ENCODE assay signal across 26 mouse cellular contexts in the genomic region with DNA sequence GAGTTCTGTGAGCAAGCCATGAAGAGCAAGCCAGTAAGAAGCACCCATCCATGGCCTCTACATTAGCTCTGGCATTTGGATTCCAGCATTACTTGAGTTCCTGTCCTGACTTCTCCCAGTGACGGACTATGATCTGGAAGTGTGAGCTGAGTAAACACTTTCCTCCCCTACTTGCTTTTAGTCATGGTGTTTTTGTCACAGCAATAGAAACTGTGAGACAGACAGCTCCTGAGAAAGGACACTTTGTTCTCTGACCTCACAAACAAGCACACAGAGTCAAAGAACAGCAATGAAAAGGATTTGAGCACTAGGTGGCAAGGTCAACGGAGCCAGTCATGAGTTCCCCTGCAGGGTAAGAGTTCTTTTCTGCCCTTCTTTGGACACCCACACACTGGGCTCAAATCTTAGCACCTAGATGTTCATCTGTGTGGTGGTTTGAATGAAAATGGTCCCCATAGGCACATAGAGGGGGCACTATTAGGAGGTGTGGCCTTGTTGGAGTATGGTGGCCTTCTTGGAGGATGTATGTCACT. TPM values are rescaled to one million over a fixed set of nuclear protein-coding genes. Genes with fewer than 3 reads are reported as not detected.
"Had no signal": no experiment of that assay in that cellular context is flagged by ENCODE, and none has a peak within 500 bp of the region (broad histone marks: within the 10 kb centered on the region; RNA-seq: fewer than 3 reads in every experiment).

No protein-coding gene starts in this region.

- DNase-seq: kidney, adult 18-20 months; kidney, postnatal 4 days; liver; liver, embryonic 13.5 days; lung, embryonic 14.5 days; right cerebral cortex, adult 18-20 months; right cerebral cortex, postnatal 14 days; right cerebral cortex, postnatal 4 days; thymus, adult 18-20 months; thymus, postnatal 36 days had no signal

- H3K9me3 ChIP-seq: limb, embryonic 10.5 days; limb, embryonic 13.5 days; liver, embryonic 13.5 days; midbrain, embryonic 12.5 days; midbrain, embryonic 15.5 days; neural tube, embryonic 12.5 days; neural tube, embryonic 15.5 days had no signal

- H3K27me3 ChIP-seq: limb, embryonic 13.5 days; liver, embryonic 13.5 days; midbrain, embryonic 15.5 days; neural tube, embryonic 12.5 days; neural tube, embryonic 15.5 days had no signal

- H3K4me2 ChIP-seq: limb, embryonic 13.5 days; liver, embryonic 13.5 days; lung, embryonic 14.5 days; midbrain, embryonic 12.5 days; midbrain, embryonic 15.5 days; neural tube, embryonic 12.5 days; neural tube, embryonic 15.5 days had no signal

- H3K36me3 ChIP-seq: limb, embryonic 10.5 days; limb, embryonic 13.5 days; liver, embryonic 13.5 days; midbrain, embryonic 12.5 days; midbrain, embryonic 15.5 days; neural tube, embryonic 12.5 days; neural tube, embryonic 15.5 days had no signal

- H3K4me1 ChIP-seq: limb, embryonic 10.5 days; limb, embryonic 13.5 days; liver, embryonic 13.5 days; midbrain, embryonic 12.5 days; midbrain, embryonic 15.5 days; neural tube, embryonic 12.5 days; neural tube, embryonic 15.5 days had no signal

- H3K9ac ChIP-seq: limb, embryonic 13.5 days; liver, embryonic 13.5 days; lung, embryonic 14.5 days; midbrain, embryonic 12.5 days; midbrain, embryonic 15.5 days; neural tube, embryonic 12.5 days; neural tube, embryonic 15.5 days had no signal

- H3K27ac ChIP-seq: hindbrain, postnatal 0 days; limb, embryonic 10.5 days; limb, embryonic 13.5 days; liver, embryonic 13.5 days; macrophage; midbrain, embryonic 12.5 days; midbrain, embryonic 15.5 days; neural tube, embryonic 12.5 days; neural tube, embryonic 15.5 days had no signal

- H3K4me3 ChIP-seq: limb, embryonic 10.5 days; limb, embryonic 13.5 days; liver, embryonic 13.5 days; midbrain, embryonic 12.5 days; midbrain, embryonic 15.5 days; neural tube, embryonic 12.5 days; neural tube, embryonic 15.5 days had no signal

- ATAC-seq: hindbrain, postnatal 0 days; inflammation-experienced regulatory T-cells, adult 6 months; lung, postnatal 0 days; midbrain, embryonic 15.5 days had no signal

RNA-seq across cellular contexts. Expression of a gene that starts 17.6 kb away (rescaled TPM):
- total RNA-seq: hindbrain, postnatal 0 days; layer of hippocampus, adult 18-20 months; layer of hippocampus, postnatal 14 days; left cerebral cortex, adult 8-10 months; left cerebral cortex, postnatal 25 days; megakaryocyte, adult 5-6 weeks had no signal
- polyA plus RNA-seq: hindbrain, postnatal 0 days; inflammation-experienced regulatory T-cells, adult 6 months; limb, embryonic 10.5 days; limb, embryonic 13.5 days; liver, embryonic 13.5 days; lung, embryonic 14.5 days; lung, postnatal 0 days; macrophage; midbrain, embryonic 12.5 days; midbrain, embryonic 15.5 days; neural tube, embryonic 12.5 days; neural tube, embryonic 15.5 days; stomach, embryonic 16.5 days had no signal

RNA-seq across cellular contexts. Expression of a gene that starts 33.5 kb away (rescaled TPM):
- polyA plus RNA-seq: macrophage had no signal

RNA-seq across cellular contexts. Expression of a gene that starts 44.4 kb away (rescaled TPM):
- polyA plus RNA-seq: inflammation-experienced regulatory T-cells, adult 6 months; limb, embryonic 10.5 days; lung, postnatal 0 days had no signal
